Mouse (Mus musculus) liver, adult 2 months (tissue): ENCODE results near the gene 1700003E16Rik.

ENCODE experiments used
- CTCF ChIP-seq: fragments of 200-500 bp; IDR thresholded peaks from 2 replicates; pipeline ENCODE4 v1.5.1; 2011; ENCODE audit warnings: low read depth, low read length, control low read depth
- POLR2A ChIP-seq: fragments of 200-500 bp; IDR thresholded peaks from 2 replicates; pipeline ENCODE4 v1.6.1; 2011; ENCODE audit warnings: low read length, control low read depth; ENCODE audit not compliant: insufficient read depth; ENCODE audit errors: extremely low read depth

GRCm38 (mm10) chr6:83142211-83142731 is 13.9 kb upstream of the 1700003E16Rik start:
- TF ChIP-seq CTCF (no peak), POLR2A (no peak)
